Mouse (Mus musculus) gastrocnemius, postnatal 36 days (tissue): ENCODE measurements at regions not wholly inside any gene's neighbourhood (a gene's known extent, or its start where the extent isn't known, plus 50 kb on each side); places are given as distances from the start of the nearest gene placed in this dataset.

Source experiments
- DNase-seq, 2 experiments: peaks; one replicate each; pipeline ENCODE4 v3.0.0; 2022
- intact Hi-C: fragments of 180-260 bp; cut with DNase I; formaldehyde crosslinking; loops from one replicate; pipeline ENCODE4 v1.15.1; 2025

GRCm38 (mm10) chrX:68954687-68955086, 61.8 kb upstream of the Gm6812 start:
- DNase-seq: no peak
- intact Hi-C loops: loop anchor here (10.0 kb wide), 1 partner anchor 1380 kb away; no protein-coding TSS in a partner anchor

GRCm38 (mm10) chrX:68953298-68953697, 60.4 kb upstream of the Gm6812 start:
- intact Hi-C loops: loop anchor here (10.0 kb wide), 1 partner anchor 1382 kb away; no protein-coding TSS in a partner anchor
- DNase-seq: no peak

- DNase-seq: no peak
- intact Hi-C loops: loop anchor here (10.0 kb wide), 1 partner anchor 1384 kb away; no protein-coding TSS in a partner anchor
These were observed 57.9 kb upstream of the Gm6812 start for GRCm38 (mm10) chrX:68950730-68951129.

- no peak for DNase-seq
- intact Hi-C loops: no loop called here
These were observed 52.9 kb upstream of the Gm6812 start for GRCm38 (mm10) chrX:68945741-68946140.
